Mouse (Mus musculus) MEL (cell line): ENCODE measurements around the gene Tdrkh. TPM values are rescaled to one million over a fixed set of nuclear protein-coding genes. Genes with fewer than 3 reads are reported as not detected.

Source experiments
- DNase-seq: peaks from one replicate; pipeline ENCODE4 v3.0.0; 2011; ENCODE audit warnings: low read depth, low spot score
- H3K27ac ChIP-seq: 2 replicates; pipeline ENCODE4 v1.5.1; 2012; ENCODE audit warnings: low read depth, mild to moderate bottlenecking, control low read depth, low read length, moderate library complexity; ENCODE audit not compliant: control insufficient read depth
- H3K27me3 ChIP-seq, 2 experiments: fragments of 150-350 bp in 1 of 2; sonication (generic) in 1 of 2; 2 replicates each; pipeline ENCODE4 v1.6.1; 2012; ENCODE audit warnings: low read length in 2 of 2, mild to moderate bottlenecking in 2 of 2, improper control_type of control experiment in 1 of 2, moderate library complexity in 1 of 2; ENCODE audit not compliant: insufficient read depth in 2 of 2, control insufficient read depth in 1 of 2
- H3K36me3 ChIP-seq, 2 experiments: 2 replicates each; pipeline ENCODE4 v1.6.1; 2012 to 2014; ENCODE audit warnings: low read length in 2 of 2, improper control_type of control experiment in 1 of 2, inconsistent platforms in 1 of 2, mild to moderate bottlenecking in 1 of 2; ENCODE audit not compliant: insufficient read depth in 2 of 2, control insufficient read depth in 1 of 2
- H3K4me1 ChIP-seq, 2 experiments: fragments of 150-350 bp in 1 of 2; sonication (generic) in 1 of 2; 2 replicates each; pipeline ENCODE4 v1.6.1; 2012; ENCODE audit warnings: low read length in 2 of 2, improper control_type of control experiment in 1 of 2, mild to moderate bottlenecking in 1 of 2; ENCODE audit not compliant: insufficient read depth in 2 of 2, control insufficient read depth in 1 of 2
- H3K4me3 ChIP-seq, 2 experiments: fragments of 150-350 bp in 1 of 2; sonication (generic) in 1 of 2; 2 replicates each; pipeline ENCODE4 v1.5.1; 2012; ENCODE audit warnings: low read depth in 2 of 2, low read length in 2 of 2, mild to moderate bottlenecking in 2 of 2, moderate library complexity in 2 of 2, control low read depth in 1 of 2, improper control_type of control experiment in 1 of 2; ENCODE audit not compliant: control insufficient read depth in 1 of 2, insufficient read depth in 1 of 2
- H3K79me2 ChIP-seq: 2 replicates; pipeline ENCODE4 v1.6.1; 2012; ENCODE audit warnings: mild to moderate bottlenecking, low read length, moderate library complexity; ENCODE audit not compliant: control insufficient read depth, poor library complexity, insufficient read depth
- H3K9ac ChIP-seq: 2 replicates; pipeline ENCODE4 v1.6.1; 2012; ENCODE audit warnings: low read depth, mild to moderate bottlenecking, control low read depth, low read length, moderate library complexity; ENCODE audit not compliant: control insufficient read depth, poor library complexity, severe bottlenecking
- H3K9me3 ChIP-seq: fragments of 150-350 bp; sonication (generic); replicated peaks from 2 replicates; pipeline ENCODE4 v1.6.1; 2012; ENCODE audit warnings: mild to moderate bottlenecking, low read length, improper control_type of control experiment, moderate library complexity; ENCODE audit not compliant: insufficient read depth
- CHD1 ChIP-seq: IDR thresholded peaks from 2 replicates; pipeline ENCODE4 v1.6.1; 2012; ENCODE audit warnings: low read depth, mild to moderate bottlenecking, inconsistent platforms, low read length, improper control_type of control experiment
- EP300 ChIP-seq, 2 experiments: IDR thresholded peaks; 2 replicates each; pipeline ENCODE4 v1.6.1; 2011; ENCODE audit warnings: improper control_type of control experiment in 2 of 2, low read length in 2 of 2, low read depth in 1 of 2, mild to moderate bottlenecking in 1 of 2
- ETS1 ChIP-seq: IDR thresholded peaks from 2 replicates; pipeline ENCODE4 v1.6.1; 2012; ENCODE audit warnings: low read depth, mild to moderate bottlenecking, inconsistent platforms, low read length, improper control_type of control experiment, moderate library complexity
- GABPA ChIP-seq: IDR thresholded peaks from 2 replicates; pipeline ENCODE4 v1.6.1; 2012; ENCODE audit warnings: low read depth, mild to moderate bottlenecking, inconsistent platforms, low read length, improper control_type of control experiment, moderate library complexity
- MAFK ChIP-seq: IDR thresholded peaks from 2 replicates; pipeline ENCODE4 v1.6.1; 2011; ENCODE audit warnings: low read depth, mild to moderate bottlenecking, low read length, improper control_type of control experiment, borderline replicate concordance
- MAX ChIP-seq: IDR thresholded peaks from 2 replicates; pipeline ENCODE4 v1.6.1; 2011; ENCODE audit warnings: low read length, improper control_type of control experiment
- MEF2A ChIP-seq: IDR thresholded peaks from 2 replicates; pipeline ENCODE4 v1.6.1; 2014; ENCODE audit warnings: low read depth, mild to moderate bottlenecking, inconsistent platforms, low read length, improper control_type of control experiment; ENCODE audit not compliant: poor library complexity, insufficient replicate concordance, severe bottlenecking; ENCODE audit errors: extremely low read depth
- MXI1 ChIP-seq: IDR thresholded peaks from 2 replicates; pipeline ENCODE4 v1.6.1; 2011; ENCODE audit warnings: mild to moderate bottlenecking, low read depth, low read length, improper control_type of control experiment
- MYB ChIP-seq: IDR thresholded peaks from 2 replicates; pipeline ENCODE4 v1.6.1; 2011; ENCODE audit warnings: mild to moderate bottlenecking, low read depth, low read length, improper control_type of control experiment
- RAD21 ChIP-seq: IDR thresholded peaks from 2 replicates; pipeline ENCODE4 v1.6.1; 2011; ENCODE audit warnings: mild to moderate bottlenecking, low read depth, low read length, improper control_type of control experiment
- RCOR1 ChIP-seq: IDR thresholded peaks from 2 replicates; pipeline ENCODE4 v1.6.1; 2012; ENCODE audit warnings: low read depth, mild to moderate bottlenecking, inconsistent platforms, low read length, improper control_type of control experiment
- SIN3A ChIP-seq: IDR thresholded peaks from 2 replicates; pipeline ENCODE4 v1.6.1; 2012; ENCODE audit warnings: low read length, improper control_type of control experiment, inconsistent platforms
- SMC3 ChIP-seq: IDR thresholded peaks from 2 replicates; pipeline ENCODE4 v1.6.1; 2011; ENCODE audit warnings: low read depth, low read length, improper control_type of control experiment
- UBTF ChIP-seq: IDR thresholded peaks from 2 replicates; pipeline ENCODE4 v1.6.1; 2012; ENCODE audit warnings: low read depth, mild to moderate bottlenecking, inconsistent platforms, low read length, improper control_type of control experiment, moderate library complexity, borderline replicate concordance; ENCODE audit not compliant: insufficient read depth
- USF2 ChIP-seq, 2 experiments: IDR thresholded peaks; 2 replicates each; pipeline ENCODE4 v1.6.1; 2011 to 2012; ENCODE audit warnings: improper control_type of control experiment in 2 of 2, low read length in 2 of 2, borderline replicate concordance in 1 of 2, inconsistent platforms in 1 of 2, low read depth in 1 of 2, mild to moderate bottlenecking in 1 of 2; ENCODE audit not compliant: insufficient read depth in 1 of 2
- ZC3H11A ChIP-seq: IDR thresholded peaks from 2 replicates; pipeline ENCODE4 v1.6.1; 2012; ENCODE audit warnings: low read depth, mild to moderate bottlenecking, inconsistent platforms, low read length, improper control_type of control experiment
- ZKSCAN1 ChIP-seq: IDR thresholded peaks from 2 replicates; pipeline ENCODE4 v1.6.1; 2012; ENCODE audit warnings: low read depth, mild to moderate bottlenecking, inconsistent platforms, low read length, improper control_type of control experiment, moderate library complexity
- ZNF384 ChIP-seq: IDR thresholded peaks from 2 replicates; pipeline ENCODE4 v1.6.1; 2012; ENCODE audit warnings: low read depth, mild to moderate bottlenecking, inconsistent platforms, low read length, improper control_type of control experiment
- polyA plus RNA-seq, 2 experiments: library from polyadenylated mRNA; stranded (reverse) in 1 of 2; unstranded in 1 of 2; fragments of >175 nt in 1 of 2; fragments of >200 nt in 1 of 2; gene quantifications; 2 replicates each; pipeline versions ENCODE4 v1.2.1 to v1.2.4; 2012; ENCODE audit warnings: low replicate concordance in 2 of 2, low read depth in 1 of 2; ENCODE audit not compliant: insufficient read length in 2 of 2, insufficient read depth in 1 of 2, missing spikeins in 1 of 2
- total RNA-seq: library from RNA; depleted of rRNA; stranded (reverse); fragments of 300-350 nt; gene quantifications from 2 replicates; pipeline ENCODE4 v1.2.3, GENCODE M21; 2012

Tdrkh gene
- total and polyA plus RNA-seq, 3 experiments: not detected

DNA sequence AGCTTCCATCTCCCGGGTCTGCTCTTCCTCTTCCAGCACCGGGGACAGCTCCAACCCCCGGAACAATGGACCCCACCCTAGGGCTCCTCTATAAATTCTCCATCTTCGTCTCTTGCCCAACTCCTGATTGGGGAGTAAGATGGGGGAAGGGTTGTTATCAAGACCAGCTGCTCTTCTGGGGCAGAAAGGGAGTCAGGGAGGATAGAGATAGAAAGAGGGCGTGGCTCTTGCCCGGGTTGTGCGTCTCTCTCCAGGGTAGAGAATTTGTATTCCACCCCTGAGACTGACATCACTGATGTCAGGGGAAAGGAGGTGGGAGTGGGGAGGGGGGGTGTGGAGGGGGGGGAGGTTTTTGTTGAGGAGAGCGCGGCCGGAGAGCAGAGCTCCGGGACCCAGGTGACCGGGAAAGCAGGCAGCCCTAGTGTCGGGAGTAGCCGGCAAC is 64.9 kb downstream of the Tdrkh start, which contains the start of gene Celf3 (continued):
- TF ChIP-seq UBTF: no peak

GRCm38 (mm10) chr3:94478591-94479169 is 65.6 kb downstream of the Tdrkh start:
- Histone ChIP-seq H3K27ac (no peak overlapping the region), H3K4me3 (no peak overlapping the region), H3K9me3 (no peaks in the 10 kb centered on the region), H3K36me3 (peaks cover 0 to 28% of the 10 kb centered on the region in 2 experiments; a peak in 2 of 4 replicates), H3K27me3 (no peaks in the 10 kb centered on the region), H3K9ac (no peak overlapping the region), H3K79me2 (no peaks in the 10 kb centered on the region), H3K4me1 (peaks cover 6 to 46% of the 10 kb centered on the region in 2 experiments; a peak in 3 of 4 replicates)
- no peak for DNase-seq
- TF ChIP-seq EP300 (IDR thresholded peaks at IDR 0.05; ENCODE audit: low read depth in 1 of 2, low read length in 2 of 2) (no peak), MAX (no peak), MAFK (no peak), USF2 (IDR thresholded peaks at IDR 0.05; ENCODE audit: borderline replicate concordance in 1 of 2, insufficient read depth in 1 of 2, low read depth in 1 of 2, low read length in 2 of 2) (no peak), ETS1 (no peak), MYB (no peak), SMC3 (no peak), ZNF384 (no peak), ZC3H11A (no peak), RAD21 (no peak), CHD1 (no peak), MEF2A (no peak), GABPA (no peak), RCOR1 (no peak), MXI1 (no peak), ZKSCAN1 (no peak)

- Histone ChIP-seq H3K9me3 (no peaks in the 10 kb centered on the region), H3K36me3 (peaks cover 0 to 25% of the 10 kb centered on the region in 2 experiments; a peak in 2 of 4 replicates), H3K9ac (no peak overlapping the region), H3K4me1 (peaks cover 6 to 42% of the 10 kb centered on the region in 2 experiments; a peak in 3 of 4 replicates), H3K27me3 (no peaks in the 10 kb centered on the region), H3K27ac (no peak overlapping the region)
- peak; percentile 45 for DNase-seq
- 0 out of 2 replicates have a peak, but pooled peaks have one; percentile 22 for TF ChIP-seq SIN3A
- TF ChIP-seq ETS1: no peak
- TF ChIP-seq, all 39 proteins: peak for 1
- Histone ChIP-seq H3K4me3 (no peak overlapping the region), H3K79me2 (no peaks in the 10 kb centered on the region)
Observed at GRCm38 (mm10) chr3:94479564-94479963, 66.5 kb downstream of the Tdrkh start.
